Mouse (Mus musculus) right cerebral cortex, postnatal 10 days (tissue): ENCODE data around the gene Mbip.

ENCODE experiments used
- DNase-seq, 2 experiments: peaks; one replicate each; pipeline ENCODE4 v3.0.0; 2021; ENCODE audit warnings: low spot score in 2 of 2

Mbip gene

DNA sequence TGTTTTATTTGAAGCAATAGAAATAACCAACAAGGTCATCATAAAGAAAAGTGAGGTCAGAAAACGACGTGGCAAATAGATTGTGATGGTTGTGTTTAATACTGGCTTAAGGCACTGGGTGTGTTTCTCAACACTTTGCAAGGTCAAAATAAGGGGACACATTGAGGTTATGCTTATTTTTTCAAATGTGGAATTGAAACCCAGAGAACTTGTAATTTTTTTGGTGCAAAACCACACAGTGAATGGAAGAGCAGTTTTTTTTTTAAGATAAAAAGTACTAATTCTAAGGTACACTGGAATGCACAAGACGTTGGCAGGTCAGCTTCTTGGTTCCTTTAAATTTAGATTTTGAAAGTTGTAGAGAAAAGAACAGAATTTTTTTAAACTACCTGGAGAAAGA, 50.5 kb downstream of the Mbip start:
- no peak for DNase-seq

DNA sequence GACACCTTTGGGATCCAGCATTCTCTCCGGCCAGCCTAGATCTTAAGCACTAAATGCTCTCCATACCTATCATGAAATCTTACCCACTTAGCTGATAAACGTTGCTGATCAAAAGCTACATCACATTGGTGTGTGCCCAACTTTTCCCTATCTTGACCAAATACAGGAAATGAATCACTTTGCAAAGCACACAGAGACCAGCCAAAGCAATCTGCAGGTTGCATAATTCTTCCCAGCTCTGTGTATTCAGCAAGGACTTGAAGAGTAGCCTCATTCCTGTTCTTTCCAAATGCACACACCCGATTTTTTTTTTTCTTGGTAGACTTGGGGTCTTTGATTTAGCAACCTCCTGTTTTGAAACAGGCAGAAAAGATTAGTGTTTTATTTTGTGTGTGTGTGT, 57.1 kb downstream of the Mbip start:
- no peak for DNase-seq

GRCm38 (mm10) chr12:56286828-56287227, 58.9 kb downstream of the Mbip start:
- DNase-seq = no peak

DNA sequence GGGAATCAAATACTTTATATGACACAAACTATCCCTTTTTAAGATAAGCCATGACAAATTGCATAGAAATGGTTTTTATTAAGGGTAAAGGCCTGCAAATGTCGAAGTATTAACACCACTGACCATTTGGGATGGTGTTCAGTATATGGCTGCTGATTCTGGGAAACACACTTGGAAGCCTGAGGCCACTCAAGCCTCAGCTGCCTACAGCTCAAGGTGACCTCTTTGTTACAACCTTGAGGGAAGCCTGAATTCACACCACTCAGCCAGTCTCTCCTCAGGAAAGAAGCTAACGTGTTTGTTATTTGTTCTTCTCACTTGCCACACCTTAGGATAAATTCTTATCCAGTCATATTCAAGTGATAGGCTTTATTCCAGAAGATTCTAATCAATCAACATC, 61.5 kb downstream of the Mbip start:
- no peak for DNase-seq

- DNase-seq = no peak
Observed at GRCm38 (mm10) chr12:56281649-56282048, 64.0 kb downstream of the Mbip start.
